Mouse (Mus musculus): ENCODE data around the gene Eogt. TPM values are rescaled to one million over a fixed set of nuclear protein-coding genes. Genes with fewer than 3 reads are reported as not detected.

The Eogt gene
- polyA plus RNA-seq, 1 experiment from 2014 or later: 14.7 TPM

- Histone ChIP-seq H3K4me3 (ENCODE audit: low read length) (no peak overlapping the region), H3K36me3 (ENCODE audit: control insufficient read depth, insufficient read depth) (no peaks in the 10 kb centered on the region), H3K27ac (ENCODE audit: low read length) (no peak overlapping the region), H3K27me3 (ENCODE audit: control insufficient read depth, insufficient read depth, low read length) (no peaks in the 10 kb centered on the region), H3K9ac (ENCODE audit: low read length) (no peak overlapping the region), H3K9me3 (replicated peaks; ENCODE audit: control insufficient read depth, low read length) (no peaks in the 10 kb centered on the region), H3K4me1 (ENCODE audit: control insufficient read depth, insufficient read depth, low read length) (no peaks in the 10 kb centered on the region), H3K4me2 (ENCODE audit: low read depth, low read length) (no peak overlapping the region)
- ATAC-seq (replicated peaks; ENCODE audit: extremely low read depth, insufficient read depth, low FRiP score): no peak
- WGBS: 89% methylated on average over 2 of the region's 2 CpGs
These were observed 66.6 kb downstream of the Eogt start for GRCm38 (mm10) chr6:97082336-97082735.

DNA sequence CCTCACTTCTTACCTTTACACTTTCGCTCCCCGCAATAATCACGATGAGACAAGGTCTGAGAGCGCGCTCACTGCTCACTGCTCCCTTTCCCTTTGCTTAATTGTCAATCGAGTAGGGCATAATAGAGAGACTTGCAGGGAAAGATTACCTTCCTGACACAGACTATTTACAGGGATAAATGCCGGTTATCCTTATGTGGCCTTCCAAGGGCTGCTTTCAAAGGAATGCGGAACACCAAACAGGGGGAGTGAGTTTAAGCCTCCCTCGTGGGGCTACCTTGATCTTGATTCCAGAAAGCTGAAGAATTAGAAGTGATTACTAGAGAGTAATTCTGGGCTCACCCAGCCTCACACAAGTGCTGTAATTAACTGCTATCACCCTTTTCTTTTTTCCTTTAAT is 69.0 kb downstream of the Eogt start:
- Histone ChIP-seq H3K27me3 (ENCODE audit: control insufficient read depth, insufficient read depth, low read length) (no peaks in the 10 kb centered on the region), H3K9me3 (replicated peaks; ENCODE audit: control insufficient read depth, low read length) (no peaks in the 10 kb centered on the region), H3K4me1 (ENCODE audit: control insufficient read depth, insufficient read depth, low read length) (no peaks in the 10 kb centered on the region), H3K36me3 (ENCODE audit: control insufficient read depth, insufficient read depth) (no peaks in the 10 kb centered on the region), H3K4me2 (ENCODE audit: low read depth, low read length) (no peak overlapping the region), H3K27ac (ENCODE audit: low read length) (no peak overlapping the region), H3K9ac (ENCODE audit: low read length) (no peak overlapping the region), H3K4me3 (ENCODE audit: low read length) (no peak overlapping the region)
- WGBS: 49% methylated on average over 9 of the region's 9 CpGs
- no peak for ATAC-seq (replicated peaks; ENCODE audit: extremely low read depth, insufficient read depth, low FRiP score)

DNA sequence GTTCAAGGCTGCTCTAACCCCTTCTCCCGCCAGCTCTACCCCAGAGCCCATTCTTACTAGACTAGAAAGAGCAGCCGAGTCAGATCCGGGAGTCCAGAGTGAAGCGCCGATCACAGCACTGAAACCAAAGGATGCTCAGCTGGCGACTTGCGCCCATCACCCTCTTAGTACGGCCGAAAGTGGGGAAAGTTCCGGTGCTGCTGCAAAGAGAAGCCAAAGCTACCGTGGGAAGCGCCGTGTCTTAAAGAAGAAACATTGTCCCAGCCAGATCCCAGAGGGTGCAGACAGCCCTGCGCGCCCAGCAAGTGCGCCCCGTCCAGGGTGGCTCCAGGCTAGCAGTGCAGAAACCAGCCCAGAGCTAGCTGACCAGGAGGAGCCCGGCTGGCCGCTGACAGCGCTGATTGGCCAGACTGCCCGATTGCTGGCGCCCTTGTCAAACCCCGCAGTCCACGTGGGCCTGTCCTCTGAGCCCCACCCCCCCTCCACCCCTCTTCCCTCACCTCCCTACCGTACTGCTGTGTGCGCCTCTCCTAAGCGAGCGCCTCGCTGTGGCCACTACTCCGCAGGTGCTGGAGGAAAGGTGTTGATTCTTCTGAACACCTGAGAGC is 88.8 kb downstream of the Eogt start, which contains the start of gene Fam19a4:
TSS of gene Fam19a4 (minus strand) at position 340 of the 608 bp plus-strand sequence.
- Histone ChIP-seq H3K9ac (ENCODE audit: low read length) (peak within 1 kb of the TSS; percentile 28), H3K4me2 (ENCODE audit: low read depth, low read length) (peak within 1 kb of the TSS; percentile 87), H3K27me3 (ENCODE audit: control insufficient read depth, insufficient read depth, low read length) (peaks cover 39% of the 10 kb centered on the region), H3K27ac (ENCODE audit: low read length) (no peak within 1 kb of the TSS), H3K36me3 (ENCODE audit: control insufficient read depth, insufficient read depth) (no peaks in the 10 kb centered on the region), H3K4me3 (ENCODE audit: low read length) (peak within 1 kb of the TSS; percentile 55), H3K4me1 (ENCODE audit: control insufficient read depth, insufficient read depth, low read length) (peaks cover 11% of the 10 kb centered on the region; the same call in 1 of the 2 replicates), H3K9me3 (replicated peaks; ENCODE audit: control insufficient read depth, low read length) (no peaks in the 10 kb centered on the region)
- under 1% methylated on average over 30 of the region's 30 CpGs for WGBS
- ATAC-seq (replicated peaks; ENCODE audit: extremely low read depth, insufficient read depth, low FRiP score): peak; percentile 69; the same call in 1 of the 2 replicates

Other genes starting within 250 kb of the Eogt start
- 0.18 and 0.26 TPM in 2 replicates for gene Fam19a4, start 88.8 kb downstream of the Eogt start, polyA plus RNA-seq (2015; fragmentation: Nextera tagmentation; extraction: Ambion mirVana)
- gene Tmf1, start 29.9 kb upstream of the Eogt start, polyA plus RNA-seq (2015; fragmentation: Nextera tagmentation; extraction: Ambion mirVana): 19.6 and 24.2 TPM in 2 replicates
- 63.3 and 71.1 TPM in 2 replicates for gene Uba3, start 56.5 kb upstream of the Eogt start, polyA plus RNA-seq (2015; fragmentation: Nextera tagmentation; extraction: Ambion mirVana)
- gene Arl6ip5, start 61.5 kb upstream of the Eogt start, polyA plus RNA-seq (2015; fragmentation: Nextera tagmentation; extraction: Ambion mirVana): 99.6 and 107 TPM in 2 replicates
- gene Lmod3, start 103.6 kb upstream of the Eogt start, polyA plus RNA-seq (2015; fragmentation: Nextera tagmentation; extraction: Ambion mirVana): 21.6 and 27.8 TPM in 2 replicates

All from heart, embryonic 16.5 days (tissue).